Mouse (Mus musculus) lung, embryonic 16.5 days (tissue): ENCODE data around the gene Prkn. TPM values are rescaled to one million over a fixed set of nuclear protein-coding genes. Genes with fewer than 3 reads are reported as not detected.

Experiments used
- ATAC-seq: fragments of 200-750 bp; cut with Nextera tagmentation; 2 replicates; pipeline ENCODE4 v1.8.0; 2017; ENCODE audit warnings: low read depth, mild to moderate bottlenecking, moderate library complexity
- H3K27ac ChIP-seq: fragments of 300-500 bp; sonication (generic); 2 replicates; pipeline ENCODE4 v1.5.1; 2014; ENCODE audit warnings: mild to moderate bottlenecking, control low read depth, low read length
- H3K27me3 ChIP-seq: fragments of 300-500 bp; sonication (generic); 2 replicates; pipeline ENCODE4 v1.6.1; 2014; ENCODE audit warnings: low read depth, low read length, mixed read lengths; ENCODE audit not compliant: control insufficient read depth, insufficient read depth
- H3K36me3 ChIP-seq: fragments of 300-500 bp; sonication (generic); 2 replicates; pipeline ENCODE4 v1.6.1; 2014; ENCODE audit warnings: low read length; ENCODE audit not compliant: control insufficient read depth, insufficient read depth
- H3K4me1 ChIP-seq: fragments of 300-500 bp; sonication (generic); replicated peaks from 2 replicates; pipeline ENCODE4 v1.6.1; 2014; ENCODE audit warnings: low read length, mixed read lengths; ENCODE audit not compliant: control insufficient read depth, insufficient read depth
- H3K4me2 ChIP-seq: fragments of 300-500 bp; sonication (generic); 2 replicates; pipeline ENCODE4 v1.6.1; 2014; ENCODE audit warnings: low read depth, low read length, control low read depth
- H3K4me3 ChIP-seq: fragments of 300-500 bp; sonication (generic); 2 replicates; pipeline ENCODE4 v1.5.1; 2014; ENCODE audit warnings: mild to moderate bottlenecking, low read length, control low read depth
- H3K9ac ChIP-seq: fragments of 300-500 bp; sonication (generic); 2 replicates; pipeline ENCODE4 v1.6.1; 2014; ENCODE audit warnings: low read length, control low read depth
- H3K9me3 ChIP-seq: fragments of 300-500 bp; sonication (generic); 2 replicates; pipeline ENCODE4 v1.6.1; 2016; ENCODE audit warnings: low read length; ENCODE audit not compliant: control insufficient read depth
- WGBS: fragments of 180-500 bp; shearing (Covaris S2); extraction: QIAGEN DNeasy Blood & Tissue Kit; methylation state at CpG from one replicate; pipeline ENCODE4 v1.1.7; 2014; 5-methylcytosine and 5-hydroxymethylcytosine counted together
- polyA plus RNA-seq: library from polyadenylated mRNA; unstranded; fragments of >200 nt; fragmentation: Nextera tagmentation; extraction: Ambion mirVana; gene quantifications from 2 replicates; pipeline ENCODE4 v1.2.1, GENCODE M21; 2015

Prkn gene
- polyA plus RNA-seq, 1 experiment from 2014 or later = 1.8 TPM

GRCm38 (mm10) chr17:11931641-11932040 lies 1091.5 kb downstream of the Prkn start:
- no peak for ATAC-seq
- H3K4me2 ChIP-seq = no peak overlapping the region
- 0 out of 2 replicates have a peak, but pooled peaks cover 4% of the 10 kb centered on the region for H3K4me1 ChIP-seq
- H3K9me3 ChIP-seq = no peaks in the 10 kb centered on the region
- H3K27ac ChIP-seq = no peak overlapping the region
- no peaks in the 10 kb centered on the region for H3K27me3 ChIP-seq
- 81% methylated on average over 4 of the region's 4 CpGs for WGBS
- H3K36me3 ChIP-seq = no peaks in the 10 kb centered on the region
- no peak overlapping the region for H3K9ac ChIP-seq
- H3K4me3 ChIP-seq = no peak overlapping the region

- H3K27me3 ChIP-seq = no peaks in the 10 kb centered on the region
- H3K9ac ChIP-seq = no peak overlapping the region
- 69% methylated on average over 5 of the region's 5 CpGs for WGBS
- no peaks in the 10 kb centered on the region for H3K4me1 ChIP-seq
- no peaks in the 10 kb centered on the region for H3K9me3 ChIP-seq
- H3K4me2 ChIP-seq = no peak overlapping the region
- ATAC-seq = no peak
- H3K4me3 ChIP-seq = no peak overlapping the region
- no peak overlapping the region for H3K27ac ChIP-seq
- no peaks in the 10 kb centered on the region for H3K36me3 ChIP-seq
Observed at GRCm38 (mm10) chr17:11933737-11934136, 1093.6 kb downstream of the Prkn start.

- WGBS = 77% methylated on average over 3 of the region's 3 CpGs
- Histone ChIP-seq H3K36me3 (no peaks in the 10 kb centered on the region), H3K27me3 (no peaks in the 10 kb centered on the region), H3K4me2 (no peak overlapping the region), H3K9me3 (no peaks in the 10 kb centered on the region), H3K4me1 (no peaks in the 10 kb centered on the region), H3K4me3 (no peak overlapping the region), H3K27ac (no peak overlapping the region), H3K9ac (no peak overlapping the region)
- ATAC-seq = no peak
Observed at GRCm38 (mm10) chr17:11947436-11947835, 1107.3 kb downstream of the Prkn start.

- Histone ChIP-seq H3K4me3 (no peak overlapping the region), H3K4me1 (no peaks in the 10 kb centered on the region), H3K4me2 (no peak overlapping the region), H3K9ac (no peak overlapping the region), H3K27ac (no peak overlapping the region), H3K36me3 (no peaks in the 10 kb centered on the region), H3K27me3 (no peaks in the 10 kb centered on the region), H3K9me3 (no peaks in the 10 kb centered on the region)
- 53% methylated on average over 10 of the region's 10 CpGs for WGBS
- no peak for ATAC-seq
Observed at GRCm38 (mm10) chr17:11949551-11950197, 1109.5 kb downstream of the Prkn start.

- Histone ChIP-seq H3K4me3 (no peak overlapping the region), H3K27me3 (no peaks in the 10 kb centered on the region), H3K9me3 (no peaks in the 10 kb centered on the region), H3K4me1 (no peaks in the 10 kb centered on the region), H3K9ac (no peak overlapping the region), H3K4me2 (no peak overlapping the region), H3K36me3 (no peaks in the 10 kb centered on the region), H3K27ac (no peak overlapping the region)
- no peak for ATAC-seq
- 54% methylated on average over 8 of the region's 8 CpGs for WGBS
Observed at GRCm38 (mm10) chr17:11950198-11950594, 1110.0 kb downstream of the Prkn start.

- H3K27ac ChIP-seq = no peak overlapping the region
Observed at GRCm38 (mm10) chr17:11955317-11955716, 1115.1 kb downstream of the Prkn start.

GRCm38 (mm10) chr17:11960492-11960891 lies 1120.3 kb downstream of the Prkn start:
- H3K4me2 ChIP-seq = no peak overlapping the region
- H3K36me3 ChIP-seq = no peaks in the 10 kb centered on the region
- H3K27ac ChIP-seq = no peak overlapping the region
- WGBS = 77% methylated on average over 8 of the region's 8 CpGs
- H3K4me1 ChIP-seq = no peaks in the 10 kb centered on the region
- no peak overlapping the region for H3K4me3 ChIP-seq
- no peaks in the 10 kb centered on the region for H3K9me3 ChIP-seq
- H3K9ac ChIP-seq = no peak overlapping the region
- no peak for ATAC-seq
- H3K27me3 ChIP-seq = no peaks in the 10 kb centered on the region

More at GRCm38 (mm10) chr17:11955317-11955716, 1115.1 kb downstream of the Prkn start:
- H3K4me3 ChIP-seq = no peak overlapping the region
- no peaks in the 10 kb centered on the region for H3K4me1 ChIP-seq
- WGBS = 45% methylated on average over 6 of the region's 6 CpGs
- no peak overlapping the region for H3K9ac ChIP-seq
- no peaks in the 10 kb centered on the region for H3K27me3 ChIP-seq
- ATAC-seq = no peak
- H3K9me3 ChIP-seq = no peaks in the 10 kb centered on the region
- no peaks in the 10 kb centered on the region for H3K36me3 ChIP-seq
- H3K4me2 ChIP-seq = no peak overlapping the region

GRCm38 (mm10) chr17:11962808-11963207 lies 1122.6 kb downstream of the Prkn start:
- Histone ChIP-seq H3K27me3 (no peaks in the 10 kb centered on the region), H3K4me2 (no peak overlapping the region), H3K4me3 (no peak overlapping the region), H3K36me3 (no peaks in the 10 kb centered on the region), H3K27ac (no peak overlapping the region), H3K9ac (no peak overlapping the region), H3K4me1 (no peaks in the 10 kb centered on the region), H3K9me3 (no peaks in the 10 kb centered on the region)
- 43% methylated on average over 11 of the region's 11 CpGs for WGBS
- peak; percentile 59 for ATAC-seq

- Histone ChIP-seq H3K9me3 (no peaks in the 10 kb centered on the region), H3K9ac (no peak overlapping the region), H3K4me1 (no peaks in the 10 kb centered on the region), H3K4me3 (no peak overlapping the region), H3K27me3 (peaks cover 3% of the 10 kb centered on the region; the same call in 1 of the 2 replicates), H3K4me2 (no peak overlapping the region), H3K36me3 (no peaks in the 10 kb centered on the region), H3K27ac (no peak overlapping the region)
- ATAC-seq = no peak
- 33% methylated on average over 1 of the region's 1 CpGs for WGBS
Observed at GRCm38 (mm10) chr17:11970160-11970559, 1130.0 kb downstream of the Prkn start.
